Mouse (Mus musculus): Measurements from ENCODE around the gene Kif1c.
A peak's percentile ranks its signal among the peaks of the same experiment; 100 is the strongest.

The Kif1c gene

DNA sequence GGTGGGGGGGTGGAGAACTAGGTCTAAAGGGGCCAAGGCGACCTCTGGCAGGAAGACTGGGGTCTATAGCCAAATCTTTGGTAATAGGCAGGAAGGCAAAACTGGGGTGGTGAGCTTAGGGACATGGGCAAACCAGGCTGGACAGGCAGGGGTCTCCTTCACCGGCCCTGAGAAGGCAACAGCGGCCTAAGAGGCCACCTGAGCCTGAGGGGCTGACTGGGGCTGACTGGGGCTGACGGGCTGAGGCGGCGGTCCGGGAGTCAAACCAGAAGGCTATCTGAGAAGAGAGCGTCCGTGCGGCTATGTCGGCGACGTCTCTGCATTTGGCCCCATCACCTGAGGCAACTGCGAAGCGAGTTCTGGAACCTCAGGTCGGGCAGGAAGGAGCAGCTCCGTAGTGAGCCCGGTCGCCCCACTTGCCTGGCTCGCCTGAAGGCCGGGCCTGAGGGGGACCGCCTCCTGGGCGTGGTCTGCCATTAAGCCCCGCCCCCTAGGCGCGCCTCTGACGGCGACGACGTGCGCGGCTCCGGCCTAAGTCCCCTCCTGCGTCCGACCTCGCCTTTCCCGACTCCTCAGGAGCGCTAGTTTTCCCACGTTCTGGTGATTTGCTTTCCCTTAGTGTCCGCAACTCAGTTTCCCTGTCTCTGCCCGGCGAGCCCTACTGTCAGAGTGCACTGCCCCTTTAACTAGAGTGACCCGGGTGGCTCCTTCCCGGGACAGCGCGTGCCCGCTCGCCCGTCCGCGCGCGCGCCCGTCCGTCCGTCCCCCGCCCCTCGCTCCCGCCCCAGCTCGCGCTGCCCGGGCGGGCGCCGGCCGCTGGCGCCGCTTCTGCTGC is at the start of gene Kif1c, which contains the start of gene Inca1:
TSS of gene Kif1c (plus strand) at position 827 of the 835 bp plus-strand sequence.
TSS of gene Inca1 (minus strand) at position 434 of the 835 bp plus-strand sequence.
- peak; percentile 92 for DNase-seq (ENCODE audit: low spot score)

DNA sequence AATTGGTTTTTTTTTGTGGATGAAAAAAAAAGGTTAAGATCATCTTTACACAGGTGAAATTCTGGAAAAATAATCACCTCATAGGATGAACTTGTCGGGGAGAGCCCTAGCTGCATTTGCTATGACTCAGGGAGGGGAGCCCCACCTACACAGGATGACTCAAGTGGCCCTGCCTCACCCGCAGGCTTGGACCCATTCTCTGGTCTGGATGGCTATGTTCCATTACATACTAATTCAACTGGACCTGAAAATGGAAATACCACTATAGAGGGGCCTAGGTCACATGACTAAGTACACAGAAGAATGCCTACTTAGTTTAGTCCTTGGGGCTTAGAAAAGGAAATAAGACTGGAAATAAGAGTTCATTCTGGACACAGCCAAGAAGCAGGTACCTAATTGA is 49.0 kb upstream of the Kif1c start:
- no peak for DNase-seq (ENCODE audit: low spot score)

DNA sequence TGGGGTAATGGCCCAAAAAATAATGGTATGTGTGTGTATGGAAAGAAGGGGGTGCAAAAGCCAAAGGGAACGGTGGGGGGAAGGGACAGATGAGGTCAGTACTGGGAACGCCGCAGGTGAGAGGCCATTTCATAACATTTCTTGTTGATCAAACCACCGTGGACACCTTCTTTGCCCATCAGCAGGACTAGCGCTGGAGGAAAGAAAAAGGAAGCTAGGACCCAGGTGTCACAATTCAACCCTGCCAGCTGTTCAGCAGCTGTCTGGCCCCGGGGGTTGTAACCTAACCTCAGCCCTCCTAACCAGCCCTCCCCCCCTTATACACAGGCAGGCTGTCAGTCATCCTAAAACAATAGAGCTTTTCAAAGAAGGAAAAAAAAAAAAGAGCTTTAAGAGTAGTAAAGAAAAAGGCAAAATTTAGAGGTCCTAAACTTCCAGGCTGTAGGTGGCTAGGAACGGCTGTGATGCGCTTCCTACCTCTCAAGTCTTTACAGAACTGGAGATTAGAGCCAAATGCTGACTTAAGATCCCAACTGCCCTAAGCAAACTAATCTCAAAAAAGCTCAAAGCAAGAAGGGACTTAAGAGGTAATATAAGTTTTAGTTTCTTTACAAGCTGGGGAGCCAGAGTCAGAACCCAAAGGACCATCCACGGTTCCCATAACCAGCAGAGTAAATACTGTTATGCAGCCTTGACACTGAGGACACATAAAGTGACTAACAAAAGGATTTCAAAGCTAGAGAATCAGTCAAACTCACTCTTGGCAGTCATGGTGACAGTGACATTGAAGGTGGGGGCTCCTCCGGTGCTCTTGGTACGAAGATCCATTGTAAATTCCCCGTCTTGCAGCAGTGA is 48.1 kb upstream of the Kif1c start:
- no peak for DNase-seq (ENCODE audit: low spot score)

DNA sequence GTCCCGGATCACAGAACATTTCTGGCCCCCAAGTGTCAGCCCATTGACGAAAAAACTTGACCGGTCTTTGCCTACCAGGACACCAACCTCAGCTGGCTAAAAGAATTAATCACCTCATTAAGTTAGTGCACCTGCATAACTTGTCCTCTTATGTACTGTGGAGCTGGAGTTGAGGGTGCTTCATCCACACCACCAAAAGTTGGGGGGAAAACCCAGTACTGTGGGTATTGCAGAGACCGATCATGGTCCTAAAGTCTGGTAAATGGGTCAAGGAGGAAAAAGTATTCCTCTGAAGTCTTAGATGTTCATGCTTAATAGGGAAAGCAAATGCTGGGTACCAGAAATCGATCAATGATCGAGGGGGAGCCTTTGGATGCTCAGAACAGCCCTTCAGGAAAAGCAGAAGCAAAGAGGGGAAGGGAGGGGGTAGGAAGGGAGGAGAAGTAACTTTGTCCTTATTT is 47.4 kb upstream of the Kif1c start:
- DNase-seq (ENCODE audit: low spot score): no peak

DNA sequence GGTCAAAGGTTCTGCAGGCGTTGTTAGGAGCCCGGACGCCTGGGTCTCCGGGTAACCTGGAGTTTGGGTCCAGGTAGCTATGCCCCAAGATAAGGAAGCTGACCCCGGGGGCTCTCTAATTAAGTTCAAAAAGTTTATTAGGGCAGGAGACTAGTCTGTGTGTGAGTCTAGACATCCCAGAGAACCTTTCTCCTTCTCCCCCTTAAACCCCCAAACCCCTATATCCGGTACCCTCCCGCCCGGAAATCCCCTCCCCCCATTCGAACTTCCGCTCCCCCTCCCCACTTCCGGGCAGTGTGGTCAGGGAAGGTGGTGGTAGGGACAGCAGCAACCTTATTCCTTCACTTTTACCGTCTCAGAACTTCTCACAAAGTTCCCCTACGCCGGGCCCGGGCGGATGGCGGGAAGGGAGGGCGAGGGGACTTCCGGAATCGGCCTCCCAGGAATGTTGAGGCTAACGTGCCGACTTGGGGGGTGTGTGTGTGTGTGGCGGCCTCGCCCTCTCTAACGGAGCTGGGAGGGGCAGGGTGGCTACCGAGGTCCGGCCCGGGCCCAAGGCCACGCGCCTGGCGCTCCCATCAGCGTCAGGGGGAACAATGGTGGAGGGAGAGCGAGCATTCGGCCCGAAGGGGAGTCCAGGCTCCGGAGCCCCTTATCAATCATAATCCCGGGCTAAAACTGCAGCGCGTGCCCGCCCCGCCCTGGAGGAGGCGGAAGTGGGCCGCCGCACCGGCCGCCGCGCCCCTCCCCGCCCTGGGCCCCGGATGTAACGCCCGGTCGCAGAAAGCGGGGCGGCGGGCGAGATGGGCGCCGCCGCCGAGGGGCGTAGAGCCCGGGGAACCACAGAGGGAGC is 46.8 kb upstream of the Kif1c start:
- peak; percentile 61 for DNase-seq (ENCODE audit: low spot score)

DNA sequence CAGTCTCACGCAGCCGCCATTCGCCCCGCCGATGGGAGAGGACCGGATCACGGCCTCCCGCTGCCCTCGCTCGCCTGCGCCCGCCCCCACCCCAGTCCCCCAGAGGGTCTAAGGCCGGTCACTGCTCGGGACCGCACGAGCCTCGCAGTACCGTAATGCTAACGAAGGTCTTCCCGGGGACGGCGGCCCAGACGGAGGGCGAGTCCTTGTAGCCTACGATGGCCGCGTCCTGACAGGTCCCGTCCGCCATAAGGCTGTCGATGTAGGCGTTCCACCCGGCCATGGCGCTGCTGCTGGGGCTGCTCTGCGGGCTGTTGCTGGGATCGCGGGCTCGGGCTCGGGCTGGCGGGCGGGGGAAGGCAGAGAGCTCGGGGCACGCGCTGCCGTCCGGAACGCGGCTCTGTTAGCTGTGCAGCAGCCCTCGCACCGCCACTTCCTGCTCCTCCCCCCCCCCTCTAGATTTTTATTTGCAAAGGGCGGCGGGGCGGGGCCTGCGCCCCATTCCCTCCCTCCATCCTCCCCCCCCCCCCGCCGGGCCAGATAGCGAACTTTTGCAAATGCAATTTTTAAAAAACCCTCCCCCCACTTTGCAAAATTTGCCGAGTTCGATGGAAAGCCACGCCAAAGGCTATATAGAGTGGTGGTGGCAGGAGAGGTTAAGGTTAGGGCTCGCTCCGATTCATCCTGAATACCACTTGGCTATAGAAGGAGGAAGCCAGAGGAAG is 46.0 kb upstream of the Kif1c start, which contains the start of gene Pfn1:
TSS of gene Pfn1 (minus strand) at position 447 of the 725 bp plus-strand sequence.
- peak; percentile 83 for DNase-seq (ENCODE audit: low spot score)

DNA sequence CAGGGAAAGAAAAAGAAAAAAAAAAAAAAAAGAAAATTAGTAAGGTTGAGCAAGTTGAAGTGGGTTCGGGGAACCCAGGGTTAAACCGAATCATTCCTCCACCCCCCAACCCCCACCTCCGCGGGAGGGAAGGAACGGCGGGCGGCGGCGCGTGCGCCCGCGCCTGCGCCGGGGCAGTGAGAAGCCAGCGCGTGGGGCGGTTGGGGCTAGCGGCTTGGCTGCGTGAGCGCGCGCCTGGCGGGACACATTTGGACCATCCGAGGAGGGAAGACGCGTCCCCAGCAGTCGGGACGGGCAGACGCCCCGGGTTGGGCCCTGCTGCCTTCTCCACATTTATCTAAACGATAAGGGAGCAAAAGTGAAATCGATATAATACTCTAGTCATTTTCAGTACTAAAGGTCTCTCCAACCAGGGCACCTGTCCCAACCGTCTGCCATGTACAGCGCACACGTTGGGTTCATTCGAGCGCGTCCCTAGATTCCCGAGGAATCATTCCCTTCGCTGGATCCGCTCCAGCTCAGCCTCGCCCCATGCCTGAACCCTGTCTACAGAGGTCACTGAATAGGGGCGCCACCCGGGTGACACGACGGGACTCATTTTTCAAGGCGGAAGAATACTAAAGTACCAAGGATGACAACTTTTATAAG is 45.3 kb upstream of the Kif1c start:
- DNase-seq (ENCODE audit: low spot score): peak; percentile 66

DNA sequence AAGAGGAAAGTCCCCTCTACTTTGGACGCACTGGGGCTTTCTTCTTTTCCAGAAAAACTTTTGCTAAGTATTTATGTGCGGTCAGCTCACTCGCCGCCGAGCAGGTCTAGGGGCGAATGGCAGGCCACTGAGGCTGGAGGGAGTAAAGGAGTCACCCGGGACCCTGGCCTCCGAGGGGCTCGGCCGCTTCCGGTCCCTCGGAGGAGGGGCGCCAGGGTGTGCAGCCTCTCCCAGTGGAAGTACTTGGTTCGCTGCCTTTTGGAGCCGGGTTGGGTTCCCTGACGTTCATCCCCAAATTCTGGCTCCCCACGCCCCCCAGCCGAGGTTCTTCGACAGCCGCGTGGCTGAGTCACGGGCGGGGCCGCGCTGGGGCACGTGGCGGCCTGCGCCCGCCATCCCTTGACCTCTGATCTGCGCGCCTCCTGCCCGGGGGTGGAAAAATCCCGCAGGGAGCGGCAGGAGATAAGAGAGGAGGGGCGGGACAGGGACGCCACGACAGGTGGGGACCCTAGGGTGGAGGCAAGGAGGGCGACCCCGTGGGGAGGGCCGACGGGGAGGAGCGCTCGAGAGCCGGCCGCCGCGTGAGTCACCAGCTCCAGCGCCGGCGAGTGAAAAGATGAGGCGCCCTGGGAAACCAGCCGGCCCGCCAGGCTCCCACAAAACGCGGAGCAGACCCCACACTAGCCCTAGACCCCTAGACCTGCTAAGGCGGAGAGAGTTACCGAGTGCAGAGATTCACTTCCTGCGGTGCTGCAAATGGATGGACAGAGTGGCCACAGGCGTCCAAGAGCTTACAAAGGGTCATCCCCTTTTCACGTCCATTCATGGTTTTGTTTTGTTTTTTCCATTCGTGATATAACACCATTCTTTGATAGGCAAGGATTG is 44.5 kb upstream of the Kif1c start:
- peak; percentile 34 for DNase-seq (ENCODE audit: low spot score)

DNA sequence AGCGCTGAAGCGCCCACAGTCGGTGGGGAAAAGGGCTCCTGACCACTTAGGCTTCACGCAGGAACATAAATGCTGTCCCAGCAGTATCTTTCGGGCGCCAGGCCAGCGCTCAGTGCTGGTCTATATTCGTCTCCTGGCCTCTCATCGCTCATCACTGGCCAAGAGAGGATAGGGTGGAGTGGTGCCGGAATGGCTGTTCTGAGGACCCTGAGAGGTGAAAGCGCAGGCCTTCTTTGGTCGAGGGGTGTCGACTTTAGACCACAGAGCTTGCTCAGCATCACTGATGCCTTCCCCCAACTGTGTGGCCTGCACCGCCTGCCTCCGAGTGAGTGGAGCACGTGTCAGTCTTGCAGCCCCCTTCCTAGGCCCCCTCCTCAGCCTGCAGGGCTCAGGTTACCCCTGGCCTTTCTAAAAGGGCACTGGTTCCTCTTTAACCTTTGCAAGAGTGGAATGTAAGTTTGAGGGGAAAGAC is 43.9 kb upstream of the Kif1c start:
- no peak for DNase-seq (ENCODE audit: low spot score)

DNA sequence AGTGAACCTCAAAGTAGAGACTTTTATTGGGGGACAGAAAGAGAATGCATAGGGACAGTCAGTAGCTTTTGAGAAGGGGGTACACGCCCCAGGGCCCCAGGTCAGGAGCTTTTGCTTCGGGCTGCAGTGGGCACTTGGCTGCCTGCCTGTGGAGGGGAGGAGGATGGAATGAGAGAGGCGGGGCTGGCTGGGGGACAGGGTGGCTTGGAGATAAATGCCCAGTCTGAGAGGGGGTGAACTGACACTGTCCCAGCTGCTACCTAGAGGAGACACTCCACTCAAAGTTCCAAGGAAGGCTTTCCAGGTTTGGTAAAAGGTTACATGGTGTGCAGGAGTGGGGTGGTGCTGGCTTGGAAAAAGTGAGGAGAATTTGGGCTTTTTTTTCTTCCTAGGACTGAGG is 43.4 kb upstream of the Kif1c start, which contains the start of gene Eno3:
TSS of gene Eno3 (plus strand) at position 239 of the 400 bp plus-strand sequence.
- DNase-seq (ENCODE audit: low spot score): no peak

DNA sequence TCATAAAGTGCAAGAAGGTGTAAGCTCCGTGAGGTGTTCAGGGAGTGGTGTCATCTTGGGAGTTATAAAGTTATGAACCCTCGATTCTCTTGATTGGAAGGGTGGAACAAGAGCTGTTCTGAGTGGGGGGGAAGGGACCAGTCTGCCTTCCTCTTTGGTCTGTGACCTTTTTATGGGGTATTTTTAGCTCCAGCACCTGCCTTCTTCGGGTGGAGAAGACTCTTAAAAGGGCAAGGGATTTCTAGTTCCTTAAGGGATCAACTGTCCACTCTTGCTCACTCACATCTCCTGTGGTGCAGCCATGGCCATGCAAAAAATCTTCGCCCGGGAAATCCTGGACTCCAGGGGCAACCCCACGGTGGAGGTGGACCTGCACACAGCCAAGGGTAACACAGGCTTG is 42.8 kb upstream of the Kif1c start:
- DNase-seq (ENCODE audit: low spot score): no peak

DNA sequence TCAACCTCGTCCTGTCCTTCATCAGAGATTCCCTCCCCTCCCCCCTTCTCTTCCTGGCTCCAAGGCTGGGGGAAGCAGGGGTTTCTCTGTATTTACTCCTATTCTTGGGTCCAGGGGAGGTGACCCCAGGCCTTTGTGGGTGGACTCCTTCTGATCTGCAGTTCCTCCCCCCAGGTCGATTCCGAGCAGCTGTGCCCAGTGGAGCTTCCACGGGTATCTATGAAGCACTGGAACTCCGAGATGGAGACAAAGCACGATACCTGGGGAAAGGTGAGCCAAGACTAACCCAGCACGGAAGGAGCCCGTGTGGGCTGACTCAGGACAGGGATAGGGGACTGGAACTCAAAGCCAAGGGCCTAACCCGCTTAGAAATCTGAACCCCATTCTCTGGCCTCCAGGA is 42.4 kb upstream of the Kif1c start:
- DNase-seq (ENCODE audit: low spot score): no peak

DNA sequence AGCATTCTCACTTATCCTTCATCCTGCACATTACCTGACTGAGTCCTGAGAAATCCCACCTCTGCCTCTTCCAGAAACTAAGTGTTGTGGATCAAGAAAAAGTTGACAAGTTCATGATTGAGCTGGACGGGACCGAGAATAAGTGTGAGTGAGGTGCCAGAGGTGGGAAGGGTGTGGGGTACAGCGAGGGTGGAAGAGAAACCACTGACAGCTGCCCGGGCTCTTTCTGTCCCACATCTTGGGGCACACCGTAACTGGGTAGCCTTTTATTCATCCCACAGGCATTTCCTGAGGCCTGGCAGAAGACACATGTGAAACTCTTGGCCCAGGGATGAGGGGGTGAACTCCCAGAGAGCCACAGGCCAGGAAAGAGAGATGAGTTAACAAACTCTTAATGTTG is 41.8 kb upstream of the Kif1c start:
- DNase-seq (ENCODE audit: low spot score): no peak

DNA sequence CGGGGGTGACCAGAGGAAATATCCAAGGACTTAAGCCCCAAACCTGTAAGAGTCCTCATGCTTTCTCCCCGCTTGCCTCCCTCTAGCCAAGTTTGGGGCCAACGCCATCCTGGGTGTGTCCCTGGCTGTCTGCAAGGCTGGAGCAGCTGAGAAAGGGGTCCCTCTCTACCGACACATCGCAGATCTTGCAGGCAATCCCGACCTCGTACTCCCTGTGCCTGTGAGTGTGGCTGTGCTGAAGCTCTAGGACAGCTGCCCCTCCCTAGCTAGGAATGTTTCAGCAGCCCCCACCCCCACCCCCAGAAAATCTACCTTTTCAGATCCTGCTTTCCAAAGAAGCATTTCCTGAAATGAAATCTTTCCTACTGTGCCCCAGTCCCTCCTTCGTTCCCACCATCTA is 41.4 kb upstream of the Kif1c start:
- DNase-seq (ENCODE audit: low spot score): no peak

DNA sequence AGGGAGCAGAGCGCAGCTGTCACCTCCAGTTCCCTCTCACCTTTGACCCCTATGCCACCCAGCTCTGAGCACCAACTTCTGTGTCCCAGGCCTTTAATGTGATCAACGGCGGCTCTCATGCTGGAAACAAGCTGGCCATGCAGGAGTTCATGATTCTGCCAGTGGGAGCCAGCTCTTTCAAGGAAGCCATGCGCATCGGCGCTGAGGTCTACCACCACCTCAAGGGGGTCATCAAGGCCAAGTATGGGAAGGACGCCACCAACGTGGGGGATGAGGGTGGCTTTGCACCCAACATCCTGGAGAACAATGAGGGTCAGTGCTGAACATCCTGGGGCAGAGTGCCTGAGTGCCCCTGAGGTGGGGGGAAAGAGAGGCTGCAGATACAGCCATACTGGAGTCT is 39.8 kb upstream of the Kif1c start:
- no peak for DNase-seq (ENCODE audit: low spot score)

DNA sequence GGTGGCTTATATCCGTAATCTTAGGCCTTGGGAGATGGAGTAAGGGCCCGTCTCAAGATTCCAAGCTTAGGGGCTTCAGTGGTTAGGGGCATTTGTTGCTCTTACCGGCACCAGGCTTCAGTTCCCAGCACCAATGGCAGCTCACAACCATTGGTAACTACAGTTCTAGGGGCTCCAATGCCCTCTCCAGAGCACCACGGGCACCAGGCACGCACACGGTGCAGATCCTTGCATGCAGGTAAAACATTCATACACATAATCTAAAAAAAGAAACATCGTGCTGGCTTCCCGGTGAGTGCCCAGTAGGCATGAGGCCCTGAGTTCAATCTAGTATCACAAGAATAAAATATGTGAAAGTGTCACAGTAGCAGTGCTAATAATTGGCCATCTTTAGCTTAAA is 37.2 kb upstream of the Kif1c start:
- DNase-seq (ENCODE audit: low spot score): no peak

DNA sequence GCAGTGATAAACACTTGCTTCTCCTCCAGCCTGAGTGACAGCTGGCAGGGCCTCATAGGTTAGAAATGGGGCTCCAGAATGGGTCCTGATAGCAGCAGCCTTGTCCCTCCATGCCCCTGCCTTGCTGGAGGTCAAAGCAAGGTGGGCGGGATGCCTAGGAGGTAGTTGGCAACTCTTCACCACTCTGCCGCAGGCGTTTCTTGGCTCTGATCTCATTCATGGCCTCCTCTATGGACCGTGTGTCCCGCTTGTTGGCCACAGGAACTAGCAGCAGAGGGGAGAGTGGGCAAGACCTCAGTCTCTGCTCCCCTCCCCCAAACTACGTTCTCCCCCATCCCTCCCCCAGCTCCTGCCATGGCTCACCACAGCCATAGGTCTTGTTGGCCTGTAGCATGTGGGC is 36.4 kb upstream of the Kif1c start:
- DNase-seq (ENCODE audit: low spot score): no peak

DNA sequence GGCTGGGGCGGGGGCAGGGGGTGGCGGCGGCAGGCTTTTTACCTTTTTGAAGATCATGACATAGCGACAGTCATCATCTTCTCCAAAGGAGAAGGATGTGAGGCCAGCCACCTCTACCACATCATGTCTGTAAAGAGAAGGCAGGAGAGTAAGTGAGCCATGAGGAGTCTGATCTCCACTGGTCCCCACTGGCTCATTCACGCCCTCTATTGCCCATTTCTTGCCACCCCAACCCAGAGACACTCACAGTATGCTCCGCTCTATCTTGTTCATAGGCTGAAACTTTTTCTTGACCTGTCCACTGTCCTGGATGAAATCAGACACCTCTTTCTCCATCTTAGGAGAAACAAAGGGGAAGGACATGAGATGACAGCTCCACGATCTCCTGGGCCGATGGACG is 35.6 kb upstream of the Kif1c start:
- DNase-seq (ENCODE audit: low spot score): no peak

DNA sequence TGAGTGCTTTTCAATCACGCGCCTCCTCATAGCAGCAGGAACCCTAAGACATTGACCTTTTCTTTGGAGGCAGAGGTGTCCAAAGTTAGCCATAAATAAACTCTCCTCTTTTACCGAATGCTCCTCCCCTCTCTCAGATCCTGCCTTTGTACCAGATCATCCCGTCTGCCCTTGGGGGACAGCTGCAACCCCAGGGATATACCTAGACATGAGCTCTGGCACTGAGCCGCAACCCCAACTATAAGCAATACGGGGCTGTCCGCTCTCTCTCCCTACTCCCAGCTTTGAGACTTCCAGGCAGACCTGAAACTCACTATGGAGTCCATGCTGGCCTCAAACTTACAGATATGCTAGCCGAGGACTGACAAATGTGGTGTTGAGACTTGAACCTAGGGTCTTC is 33.7 kb upstream of the Kif1c start:
- DNase-seq (ENCODE audit: low spot score): no peak
